Mouse (Mus musculus): ENCODE data around the gene Nrp1. TPM values are rescaled to one million over a fixed set of nuclear protein-coding genes. Genes with fewer than 3 reads are reported as not detected.

Nrp1 gene
- polyA plus RNA-seq, 1 experiment: 156 TPM

GRCm38 (mm10) chr8:128384921-128385332 lies 26.5 kb downstream of the Nrp1 start:
- H3K4me3 ChIP-seq (replicated peaks; ENCODE audit: extremely low read depth, low read depth, low read length): no peak overlapping the region
- H3K4me1 ChIP-seq (ENCODE audit: control insufficient read depth, insufficient read depth, low read length): peaks cover 35% of the 10 kb centered on the region
- no peak for DNase-seq
- 34% methylated on average over 5 of the region's 5 CpGs for WGBS
- TF ChIP-seq POLR2A (IDR thresholded peaks at IDR 0.05; ENCODE audit: borderline replicate concordance, extremely low read depth, low read depth, low read length): no peak

GRCm38 (mm10) chr8:128386963-128387621 lies 28.7 kb downstream of the Nrp1 start:
- 31% methylated on average over 2 of the region's 2 CpGs for WGBS
- Histone ChIP-seq H3K4me3 (replicated peaks; ENCODE audit: extremely low read depth, low read depth, low read length) (no peak overlapping the region), H3K4me1 (ENCODE audit: control insufficient read depth, insufficient read depth, low read length) (peaks cover 39% of the 10 kb centered on the region)
- no peak for TF ChIP-seq CTCF (IDR thresholded peaks at IDR 0.05; ENCODE audit: insufficient read depth, low read length)
- no peak for TF ChIP-seq POLR2A (IDR thresholded peaks at IDR 0.05; ENCODE audit: borderline replicate concordance, extremely low read depth, low read depth, low read length)
- DNase-seq: peak; percentile 29

- Histone ChIP-seq H3K4me1 (ENCODE audit: control insufficient read depth, insufficient read depth, low read length) (peaks cover 41% of the 10 kb centered on the region), H3K4me3 (replicated peaks; ENCODE audit: extremely low read depth, low read depth, low read length) (no peak overlapping the region)
- no peak for DNase-seq
- TF ChIP-seq POLR2A (IDR thresholded peaks at IDR 0.05; ENCODE audit: borderline replicate concordance, extremely low read depth, low read depth, low read length): no peak
- TF ChIP-seq CTCF (IDR thresholded peaks at IDR 0.05; ENCODE audit: insufficient read depth, low read length): no peak
These were observed 32.4 kb downstream of the Nrp1 start for GRCm38 (mm10) chr8:128390759-128391158.

- no peak for DNase-seq
- TF ChIP-seq CTCF (IDR thresholded peaks at IDR 0.05; ENCODE audit: insufficient read depth, low read length) (no peak), POLR2A (IDR thresholded peaks at IDR 0.05; ENCODE audit: borderline replicate concordance, extremely low read depth, low read depth, low read length) (no peak)
- 53% methylated on average over 4 of the region's 4 CpGs for WGBS
- Histone ChIP-seq H3K4me3 (replicated peaks; ENCODE audit: extremely low read depth, low read depth, low read length) (no peak overlapping the region), H3K4me1 (ENCODE audit: control insufficient read depth, insufficient read depth, low read length) (peaks cover 44% of the 10 kb centered on the region)
These were observed 32.9 kb downstream of the Nrp1 start for GRCm38 (mm10) chr8:128391182-128391760.

- H3K4me3 ChIP-seq (replicated peaks; ENCODE audit: extremely low read depth, low read depth, low read length): no peak overlapping the region
- WGBS: 57% methylated on average over 5 of the region's 5 CpGs
- H3K4me1 ChIP-seq (ENCODE audit: control insufficient read depth, insufficient read depth, low read length): peaks cover 37% of the 10 kb centered on the region
- no peak for TF ChIP-seq POLR2A (IDR thresholded peaks at IDR 0.05; ENCODE audit: borderline replicate concordance, extremely low read depth, low read depth, low read length)
- no peak for TF ChIP-seq CTCF (IDR thresholded peaks at IDR 0.05; ENCODE audit: insufficient read depth, low read length)
- DNase-seq: no peak
These were observed 36.3 kb downstream of the Nrp1 start for GRCm38 (mm10) chr8:128394671-128395193.

- WGBS: 50% methylated on average over 7 of the region's 7 CpGs
- no peak for DNase-seq
- Histone ChIP-seq H3K4me3 (replicated peaks; ENCODE audit: extremely low read depth, low read depth, low read length) (no peak overlapping the region), H3K4me1 (ENCODE audit: control insufficient read depth, insufficient read depth, low read length) (peaks cover 29% of the 10 kb centered on the region)
- TF ChIP-seq POLR2A (IDR thresholded peaks at IDR 0.05; ENCODE audit: borderline replicate concordance, extremely low read depth, low read depth, low read length): no peak
- no peak for TF ChIP-seq CTCF (IDR thresholded peaks at IDR 0.05; ENCODE audit: insufficient read depth, low read length)
These were observed 38.6 kb downstream of the Nrp1 start for GRCm38 (mm10) chr8:128396968-128397367.

- TF ChIP-seq POLR2A (IDR thresholded peaks at IDR 0.05; ENCODE audit: borderline replicate concordance, extremely low read depth, low read depth, low read length): no peak
- TF ChIP-seq CTCF (IDR thresholded peaks at IDR 0.05; ENCODE audit: insufficient read depth, low read length): no peak
- Histone ChIP-seq H3K4me3 (replicated peaks; ENCODE audit: extremely low read depth, low read depth, low read length) (no peak overlapping the region), H3K4me1 (ENCODE audit: control insufficient read depth, insufficient read depth, low read length) (peaks cover 34% of the 10 kb centered on the region)
- no peak for DNase-seq
- 54% methylated on average over 3 of the region's 3 CpGs for WGBS
These were observed 39.0 kb downstream of the Nrp1 start for GRCm38 (mm10) chr8:128397441-128397840.

- DNase-seq: no peak
- WGBS: 73% methylated on average over 11 of the region's 11 CpGs
- no peak for TF ChIP-seq POLR2A (IDR thresholded peaks at IDR 0.05; ENCODE audit: borderline replicate concordance, extremely low read depth, low read depth, low read length)
- TF ChIP-seq CTCF (IDR thresholded peaks at IDR 0.05; ENCODE audit: insufficient read depth, low read length): no peak
- H3K4me3 ChIP-seq (replicated peaks; ENCODE audit: extremely low read depth, low read depth, low read length): no peak overlapping the region
- H3K4me1 ChIP-seq (ENCODE audit: control insufficient read depth, insufficient read depth, low read length): peaks cover 28% of the 10 kb centered on the region
These were observed 40.2 kb downstream of the Nrp1 start for GRCm38 (mm10) chr8:128398472-128399091.

- peaks cover 19% of the 10 kb centered on the region for H3K4me1 ChIP-seq (ENCODE audit: control insufficient read depth, insufficient read depth, low read length)
- 58% methylated on average over 5 of the region's 5 CpGs for WGBS
- H3K4me3 ChIP-seq (replicated peaks; ENCODE audit: extremely low read depth, low read depth, low read length): no peak overlapping the region
- no peak for DNase-seq
- TF ChIP-seq POLR2A (IDR thresholded peaks at IDR 0.05; ENCODE audit: borderline replicate concordance, extremely low read depth, low read depth, low read length): no peak
- no peak for TF ChIP-seq CTCF (IDR thresholded peaks at IDR 0.05; ENCODE audit: insufficient read depth, low read length)
These were observed 41.9 kb downstream of the Nrp1 start for GRCm38 (mm10) chr8:128400286-128400685.
